Mouse (Mus musculus) thymus, postnatal 0 days (tissue): ENCODE results near the gene Rpl11. TPM values are rescaled to one million over a fixed set of nuclear protein-coding genes. Genes with fewer than 3 reads are reported as not detected.

Source experiments
- DNase-seq: peaks from one replicate; pipeline ENCODE4 v3.0.0-alpha.2; 2015; ENCODE audit warnings: low spot score
- polyA plus RNA-seq: library from polyadenylated mRNA; unstranded; fragments of >200 nt; fragmentation: Nextera tagmentation; extraction: Ambion mirVana; gene quantifications from 2 replicates; pipeline ENCODE4 v1.2.1, GENCODE M21; 2015

Gene Rpl11
- polyA plus RNA-seq, 1 experiment from 2014 or later = 717 TPM

GRCm38 (mm10) chr4:136070592-136070991 lies 17.4 kb upstream of the Rpl11 start:
- DNase-seq = no peak

- peak; percentile 93 for DNase-seq
Measured at GRCm38 (mm10) chr4:136069954-136070353, 16.7 kb upstream of the Rpl11 start.

GRCm38 (mm10) chr4:136069313-136069712 lies 16.1 kb upstream of the Rpl11 start:
- no peak for DNase-seq

GRCm38 (mm10) chr4:136063143-136063542 lies 9.9 kb upstream of the Rpl11 start:
- DNase-seq = no peak

GRCm38 (mm10) chr4:136059800-136060488 lies 6.7 kb upstream of the Rpl11 start:
- peak; percentile 70 for DNase-seq

- no peak for DNase-seq
Measured at GRCm38 (mm10) chr4:136057916-136058315, 4.7 kb upstream of the Rpl11 start.

- DNase-seq = no peak
Measured at GRCm38 (mm10) chr4:136056030-136056429, 2.8 kb upstream of the Rpl11 start.

- no peak for DNase-seq
Measured at GRCm38 (mm10) chr4:136053843-136054242, 615 bp upstream of the Rpl11 start.

GRCm38 (mm10) chr4:136052534-136053246 lies 538 bp downstream of the Rpl11 start:
- DNase-seq = peak; percentile 81

- DNase-seq = no peak
Measured at GRCm38 (mm10) chr4:136052060-136052459, 1.2 kb downstream of the Rpl11 start.

- no peak for DNase-seq
Measured at GRCm38 (mm10) chr4:136050226-136050625, 3.0 kb downstream of the Rpl11 start.

- no peak for DNase-seq
Measured at GRCm38 (mm10) chr4:136048291-136049032, 4.8 kb downstream of the Rpl11 start.

- DNase-seq = no peak
Measured at GRCm38 (mm10) chr4:136047626-136048025, 5.6 kb downstream of the Rpl11 start.

- no peak for DNase-seq
Measured at GRCm38 (mm10) chr4:136046888-136047287, 6.3 kb downstream of the Rpl11 start.

- peak; percentile 56 for DNase-seq
Measured at GRCm38 (mm10) chr4:136045091-136045490, 8.1 kb downstream of the Rpl11 start.

- peak; percentile 71 for DNase-seq
Measured at GRCm38 (mm10) chr4:136043784-136044400, 9.3 kb downstream of the Rpl11 start.

- no peak for DNase-seq
Measured at GRCm38 (mm10) chr4:136035078-136035477, 18.1 kb downstream of the Rpl11 start.

- DNase-seq = no peak
Measured at GRCm38 (mm10) chr4:136033231-136033630, 20.0 kb downstream of the Rpl11 start.

GRCm38 (mm10) chr4:136030968-136031909 lies 22.0 kb downstream of the Rpl11 start:
- peak; percentile 36 for DNase-seq

GRCm38 (mm10) chr4:136028689-136029088 lies 24.5 kb downstream of the Rpl11 start:
- no peak for DNase-seq
